Mouse (Mus musculus): Measurements from ENCODE around the gene Adam23. TPM values are rescaled to one million over a fixed set of nuclear protein-coding genes. Genes with fewer than 3 reads are reported as not detected.
"Not testable (repeated sequence)": the region's sequence is repeated elsewhere in the genome, so short reads cannot be mapped to it uniquely, and the experiment has no call there.

Adam23 gene
- polyA plus RNA-seq, 1 experiment from 2014 or later = 3.1 TPM

DNA sequence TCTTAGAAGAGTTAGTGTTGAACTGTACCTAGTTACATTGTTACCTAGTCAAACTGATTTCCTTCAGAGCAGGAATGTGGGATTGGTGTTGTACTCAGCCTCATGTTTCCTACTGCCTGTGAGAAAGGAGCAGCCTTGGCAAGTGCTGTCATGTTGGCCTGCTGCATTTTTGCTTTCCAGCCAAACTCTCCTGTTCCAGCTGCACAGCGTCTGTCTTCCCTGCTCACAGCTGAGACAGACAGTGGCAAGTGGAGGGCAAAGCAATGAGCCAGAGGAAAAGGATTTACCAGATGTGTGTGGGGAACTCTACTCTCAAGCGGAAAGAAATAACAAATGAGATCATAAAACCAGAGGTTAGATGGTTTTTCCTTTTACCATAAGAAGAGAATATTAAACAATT lies 182.5 kb downstream of the Adam23 start:
- DNase-seq (ENCODE audit: low spot score) = no peak
- no peaks in the 10 kb centered on the region for H3K4me1 ChIP-seq
- 47% methylated on average over 2 of the region's 2 CpGs for WGBS
- no peaks in the 10 kb centered on the region for H3K27me3 ChIP-seq (ENCODE audit: low read depth, poor library complexity, severe bottlenecking)
- no peak overlapping the region for H3K4me3 ChIP-seq
- H3K9me3 ChIP-seq (replicated peaks) = no peaks in the 10 kb centered on the region; the same call in 1 of the 2 replicates
- H3K36me3 ChIP-seq = no peaks in the 10 kb centered on the region
- no peak overlapping the region for H3K27ac ChIP-seq

DNA sequence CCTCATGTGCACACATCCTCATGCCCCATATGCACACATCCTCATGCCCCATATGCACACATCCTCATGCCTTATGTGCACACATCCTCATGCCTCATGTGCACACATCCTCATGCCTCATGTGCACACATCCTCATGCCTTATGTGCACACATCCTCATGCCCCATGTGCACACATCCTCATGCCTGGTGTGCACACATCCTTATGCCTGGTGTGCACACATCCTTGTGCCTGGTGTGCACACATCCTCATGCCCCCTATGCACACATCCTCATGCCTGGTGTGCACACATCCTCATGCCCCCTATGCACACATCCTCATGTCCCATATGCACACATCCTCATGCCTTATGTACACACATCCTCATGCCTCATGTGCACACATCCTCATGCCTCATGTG lies 184.7 kb downstream of the Adam23 start:
- not testable (repeated sequence) for H3K36me3 ChIP-seq; DNase-seq (ENCODE audit: low spot score); H3K9me3 ChIP-seq (replicated peaks); H3K4me1 ChIP-seq; H3K27me3 ChIP-seq (ENCODE audit: low read depth, poor library complexity, severe bottlenecking); H3K4me3 ChIP-seq; H3K27ac ChIP-seq

DNA sequence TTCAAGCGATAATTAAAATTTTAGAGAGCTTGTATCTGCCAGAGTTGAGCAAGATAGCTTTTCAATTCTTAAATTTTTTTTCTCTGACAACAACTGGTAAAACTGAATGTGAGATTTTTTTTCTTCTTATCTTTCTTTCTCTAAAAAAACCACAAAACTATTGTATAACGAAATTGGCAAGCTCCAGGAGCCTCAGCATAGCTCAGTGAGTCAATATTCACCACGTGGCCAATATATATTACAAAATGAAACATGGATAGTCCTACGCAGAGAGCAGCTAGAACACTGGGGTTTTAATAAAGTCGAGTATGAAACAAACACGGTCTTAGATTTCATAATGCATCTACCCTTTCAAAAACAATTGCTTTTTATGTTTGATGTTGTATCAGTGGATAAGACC lies 194.2 kb downstream of the Adam23 start:
- Histone ChIP-seq H3K9me3 (replicated peaks) (no peaks in the 10 kb centered on the region), H3K27me3 (ENCODE audit: low read depth, poor library complexity, severe bottlenecking) (no peaks in the 10 kb centered on the region), H3K36me3 (no peaks in the 10 kb centered on the region), H3K4me1 (no peaks in the 10 kb centered on the region), H3K4me3 (no peak overlapping the region), H3K27ac (no peak overlapping the region)
- DNase-seq (ENCODE audit: low spot score) = no peak
- 86% methylated on average over 6 of the region's 6 CpGs for WGBS

Other genes with a start within 250 kb of the Adam23 start
- 0.08 and 0.15 TPM in 2 replicates for gene Gpr1, start 231.3 kb upstream of the Adam23 start, polyA plus RNA-seq (2016; fragmentation: Nextera tagmentation; extraction: Ambion mirVana)
- gene Zdbf2, start 172.6 kb upstream of the Adam23 start, polyA plus RNA-seq (2016; fragmentation: Nextera tagmentation; extraction: Ambion mirVana) = 10.9 and 12.8 TPM in 2 replicates
- not detected in 2 replicates for gene Gm39653, start 170.1 kb downstream of the Adam23 start, polyA plus RNA-seq (2016; fragmentation: Nextera tagmentation; extraction: Ambion mirVana)
- gene Dytn, start 241.0 kb downstream of the Adam23 start, polyA plus RNA-seq (2016; fragmentation: Nextera tagmentation; extraction: Ambion mirVana) = not detected in 2 replicates